Mouse (Mus musculus): Measurements from ENCODE around the gene Naglu.

Naglu gene

DNA sequence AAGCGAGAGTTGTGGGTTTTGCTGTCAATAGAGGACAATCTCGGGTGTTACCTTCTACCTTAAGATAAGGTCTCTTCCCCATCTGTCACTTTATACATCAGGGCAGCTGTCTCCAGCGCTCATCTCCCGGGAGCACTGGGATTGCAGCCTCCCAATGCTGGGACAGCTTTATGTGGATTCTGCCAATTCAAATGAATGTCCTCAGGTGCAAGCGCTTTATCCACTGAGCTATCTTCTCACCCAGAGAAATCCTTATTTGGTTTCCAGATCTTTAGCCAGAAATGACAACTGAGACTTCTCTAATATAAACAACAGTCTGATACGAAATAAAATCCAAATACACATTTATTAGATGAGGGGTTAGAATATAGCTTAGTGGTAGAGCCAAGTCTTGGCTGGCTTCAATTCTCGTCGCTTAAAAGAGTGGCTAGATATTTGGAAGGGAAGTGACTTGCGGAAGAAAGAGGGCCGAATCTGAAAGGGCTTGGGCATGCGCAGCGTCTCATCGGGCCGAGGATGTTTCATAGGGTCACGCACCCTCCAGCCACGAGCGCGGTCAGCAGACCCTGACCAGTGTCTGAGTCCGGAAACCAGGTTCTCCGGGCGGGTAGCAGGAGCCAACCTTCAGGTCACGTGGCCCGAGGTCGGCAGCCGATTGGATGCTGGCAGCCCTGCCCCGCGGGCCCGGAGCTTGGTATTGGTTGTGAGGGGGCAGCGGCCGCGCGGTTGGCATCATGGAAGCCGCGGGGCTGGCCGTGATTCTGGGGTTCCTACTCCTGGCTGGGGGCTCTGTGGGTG lies at the start of gene Naglu:
Gene Naglu, plus strand, starts transcription at position 622 of the 798 bp plus-strand sequence.
- DNase-seq: peak; percentile 97

DNA sequence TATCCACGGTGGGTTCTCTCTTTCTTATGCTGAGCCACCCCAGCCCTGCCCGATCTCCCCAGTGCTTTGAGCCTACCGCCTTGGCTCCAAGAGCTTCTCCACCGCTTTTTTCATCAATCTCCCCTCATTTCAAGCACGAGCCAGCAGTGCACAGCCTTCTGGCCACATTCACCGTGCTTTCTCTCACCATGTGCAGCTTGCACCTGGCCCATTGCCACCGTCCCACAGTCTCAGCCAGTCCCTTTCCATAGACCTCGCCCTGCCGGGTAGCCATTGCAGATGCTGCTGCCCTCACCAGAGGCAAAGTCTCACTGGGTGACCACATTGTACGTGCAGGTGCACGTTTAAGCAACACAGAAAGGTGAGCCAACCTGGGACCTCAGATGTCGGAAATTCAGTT lies 46.4 kb upstream of the Naglu start:
- no peak for DNase-seq

DNA sequence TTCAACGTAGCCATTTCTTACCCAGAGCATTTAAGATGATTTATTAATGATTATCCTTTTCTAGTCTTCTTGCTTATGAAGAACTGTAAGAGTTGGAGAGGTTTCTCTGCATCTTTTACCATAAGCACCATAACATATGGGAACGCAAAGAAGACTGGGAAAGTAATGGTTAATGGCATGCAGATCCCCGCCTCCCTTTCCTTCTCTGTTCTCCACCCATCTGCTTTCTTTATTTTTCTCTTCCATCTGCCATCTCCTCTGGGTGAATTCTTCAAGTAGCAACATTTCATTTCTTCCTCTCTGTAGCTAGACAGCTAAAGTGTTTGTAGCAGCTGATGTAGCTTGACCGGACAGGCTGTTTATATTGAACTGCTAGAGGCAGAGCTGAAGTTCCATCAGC lies 45.8 kb upstream of the Naglu start:
- DNase-seq: no peak

DNA sequence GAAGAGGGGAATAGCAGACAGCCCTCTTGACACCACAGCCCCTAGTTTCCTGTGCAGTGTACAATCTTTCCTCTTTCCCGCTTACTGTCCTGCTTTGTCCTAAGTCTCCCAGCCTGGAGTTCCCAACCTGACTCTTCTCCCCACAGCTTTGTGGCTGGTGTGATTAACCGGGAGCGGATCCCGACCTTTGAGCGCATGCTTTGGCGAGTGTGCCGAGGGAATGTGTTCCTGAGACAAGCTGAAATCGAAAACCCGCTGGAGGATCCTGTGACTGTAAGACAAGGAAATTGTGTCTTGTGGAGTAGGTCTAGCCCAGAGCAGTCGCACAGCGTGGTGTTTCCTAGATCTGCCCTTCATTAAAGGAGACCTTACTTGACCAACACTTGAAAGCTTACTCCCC lies 42.7 kb upstream of the Naglu start:
- DNase-seq: no peak

DNA sequence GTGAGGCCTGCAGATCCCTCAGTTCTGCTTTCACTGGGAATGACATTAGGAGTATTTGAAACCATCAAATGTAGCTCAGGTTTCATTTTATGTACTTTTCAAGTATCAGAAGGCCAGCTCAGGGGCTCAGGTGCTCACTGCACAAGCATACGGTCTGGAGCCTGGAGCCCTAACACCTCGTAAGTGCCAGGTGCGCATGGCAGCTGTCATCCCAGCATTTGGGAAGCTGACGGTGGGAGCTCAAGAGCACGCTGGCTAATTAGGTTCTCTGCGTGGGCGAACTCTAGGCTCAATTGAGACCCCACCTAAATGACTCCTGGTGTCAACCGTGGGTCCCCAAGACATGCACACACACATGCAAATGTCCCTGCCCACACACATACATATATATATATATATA lies 40.5 kb upstream of the Naglu start:
- DNase-seq: no peak

DNA sequence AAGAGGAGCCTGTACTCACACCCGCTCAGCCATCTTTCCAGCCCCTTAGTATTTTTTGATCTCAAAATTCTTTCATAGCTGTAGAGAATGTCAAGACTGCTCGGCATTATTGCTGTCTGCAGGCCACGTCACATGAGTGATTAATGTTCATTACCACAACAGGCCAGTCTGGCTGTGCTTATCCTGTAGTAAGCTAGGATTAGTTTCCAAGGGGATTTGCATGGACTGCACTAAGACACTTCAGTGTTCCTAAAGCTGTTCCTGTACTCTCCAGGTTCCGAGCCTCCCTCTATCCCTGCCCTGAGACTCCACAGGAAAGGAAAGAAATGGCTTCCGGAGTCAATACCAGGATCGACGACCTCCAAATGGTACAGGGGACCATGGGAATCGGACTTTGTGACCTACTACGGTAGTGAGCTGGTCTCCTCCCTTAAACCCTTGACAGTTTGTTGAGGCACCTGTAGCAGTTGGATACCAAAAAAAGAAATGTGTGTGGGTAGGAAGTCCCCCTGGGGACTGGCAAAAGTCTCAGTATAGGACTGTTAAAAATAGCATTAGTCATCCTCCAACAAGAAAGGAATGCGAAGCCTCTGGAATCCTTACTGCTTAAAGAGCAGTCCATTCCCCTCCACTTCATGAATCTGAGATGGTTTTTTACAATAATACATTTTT lies 39.5 kb upstream of the Naglu start:
- DNase-seq: no peak

DNA sequence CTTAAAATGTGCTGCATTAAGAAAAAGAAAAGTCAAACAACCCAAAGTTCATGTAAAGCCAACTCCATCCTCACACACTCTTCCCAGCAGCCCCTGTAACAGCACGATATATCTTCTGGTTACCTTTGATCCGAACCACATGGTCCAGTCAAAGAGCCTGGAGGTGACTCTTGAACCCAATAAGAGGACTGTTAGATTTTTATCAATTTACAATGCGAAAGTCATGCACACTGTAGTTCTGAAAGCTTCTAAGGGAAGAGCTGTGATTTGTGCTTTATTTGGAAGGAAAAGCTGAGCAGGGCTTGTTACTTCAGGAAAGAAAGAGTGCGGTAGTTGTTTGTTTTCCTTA lies 39.0 kb upstream of the Naglu start:
- DNase-seq: no peak

DNA sequence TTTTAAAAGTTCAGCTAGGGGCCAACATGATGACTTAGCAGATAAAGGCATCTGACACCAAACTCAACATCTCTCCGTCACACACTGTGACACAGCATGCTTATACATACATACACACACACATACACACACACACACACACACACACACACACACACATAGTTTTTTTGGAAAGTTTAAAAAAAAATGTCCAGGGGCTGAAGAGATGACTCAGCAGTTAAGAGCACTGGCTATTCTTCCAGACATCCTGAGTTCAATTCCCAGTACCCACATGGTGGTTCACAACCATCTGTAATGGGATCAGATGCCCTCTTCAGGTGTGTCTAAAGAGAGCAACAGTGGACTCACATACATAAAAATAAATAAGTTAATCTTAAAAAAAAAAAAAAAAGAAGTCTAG lies 38.3 kb upstream of the Naglu start:
- no peak for DNase-seq

DNA sequence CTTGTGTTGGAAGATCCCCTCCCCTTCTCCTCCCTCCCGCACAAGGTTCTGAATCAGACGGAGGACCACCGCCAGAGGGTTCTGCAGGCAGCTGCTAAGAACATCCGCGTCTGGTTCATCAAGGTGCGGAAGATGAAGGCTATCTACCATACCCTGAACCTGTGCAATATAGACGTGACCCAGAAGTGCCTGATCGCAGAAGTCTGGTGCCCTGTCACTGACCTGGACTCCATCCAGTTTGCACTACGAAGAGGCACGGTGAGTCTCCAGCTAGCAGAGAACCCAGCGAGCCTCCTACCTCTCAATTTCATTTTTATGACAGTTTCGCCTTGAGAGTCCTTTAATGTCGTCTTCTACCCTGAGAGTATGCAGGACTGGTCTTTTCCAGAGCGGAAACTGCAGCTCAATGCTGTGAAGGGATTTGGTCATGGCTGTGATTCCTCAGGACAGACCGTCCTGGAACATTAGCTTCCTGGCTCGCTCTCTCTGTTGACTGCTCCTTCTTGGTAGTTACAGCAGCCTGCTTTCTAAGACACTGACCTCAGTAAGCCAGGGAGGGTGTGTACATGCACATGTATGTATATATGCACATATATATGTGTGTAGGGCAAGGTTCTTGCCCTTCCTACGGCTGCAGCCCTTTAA lies 35.8 kb upstream of the Naglu start:
- DNase-seq: no peak

DNA sequence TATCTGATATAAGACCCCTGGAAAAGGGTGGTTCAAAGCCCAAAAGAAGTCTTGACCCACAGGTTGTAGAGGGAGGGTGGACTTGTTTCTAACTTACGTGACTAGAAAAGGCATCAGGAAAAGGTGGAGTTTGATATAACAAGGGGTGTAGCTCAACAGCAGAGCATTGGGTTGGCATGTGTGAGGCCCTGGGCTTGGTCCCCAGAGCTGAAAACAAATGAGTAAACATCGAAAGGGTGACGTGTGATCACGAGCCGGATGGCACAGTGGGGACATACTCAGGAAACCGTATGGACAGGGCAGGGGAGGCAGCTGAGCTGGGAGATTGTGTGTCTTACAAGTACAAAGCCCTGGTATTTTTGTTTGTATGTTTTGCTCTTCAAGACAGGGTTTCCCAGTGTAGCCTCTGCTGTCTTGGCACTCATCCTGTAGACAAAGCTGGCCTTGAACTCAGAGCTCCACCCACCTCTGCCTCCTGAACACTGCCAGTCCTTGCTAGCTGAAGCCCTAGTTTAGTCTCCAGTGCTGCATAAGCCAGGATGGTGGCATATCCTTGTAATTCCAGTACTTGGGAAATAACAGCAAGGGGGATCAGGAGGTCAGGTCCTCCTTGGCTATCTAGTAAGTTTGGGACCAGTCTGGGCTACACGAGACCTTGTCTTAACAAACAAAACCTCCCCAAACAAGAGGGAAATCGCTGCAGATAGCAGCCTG lies 35.0 kb upstream of the Naglu start:
- no peak for DNase-seq

DNA sequence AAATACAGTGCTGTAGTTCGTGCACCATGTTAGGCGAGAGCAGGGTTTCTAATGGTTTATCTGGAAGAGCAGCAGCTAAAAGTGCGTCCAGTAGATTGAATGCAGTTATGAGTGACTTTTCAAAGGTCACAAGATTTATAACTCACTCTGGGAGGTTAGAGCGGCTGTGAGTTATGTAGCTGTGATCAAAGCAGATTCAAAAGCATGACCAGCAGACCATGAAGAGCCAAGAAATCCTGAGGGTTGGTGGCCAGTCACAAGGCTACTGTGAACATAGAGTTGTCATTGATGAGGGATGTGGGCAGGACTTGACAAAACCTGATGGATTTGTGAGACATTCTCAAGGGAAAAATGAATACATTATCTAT lies 34.5 kb upstream of the Naglu start:
- DNase-seq: no peak

DNA sequence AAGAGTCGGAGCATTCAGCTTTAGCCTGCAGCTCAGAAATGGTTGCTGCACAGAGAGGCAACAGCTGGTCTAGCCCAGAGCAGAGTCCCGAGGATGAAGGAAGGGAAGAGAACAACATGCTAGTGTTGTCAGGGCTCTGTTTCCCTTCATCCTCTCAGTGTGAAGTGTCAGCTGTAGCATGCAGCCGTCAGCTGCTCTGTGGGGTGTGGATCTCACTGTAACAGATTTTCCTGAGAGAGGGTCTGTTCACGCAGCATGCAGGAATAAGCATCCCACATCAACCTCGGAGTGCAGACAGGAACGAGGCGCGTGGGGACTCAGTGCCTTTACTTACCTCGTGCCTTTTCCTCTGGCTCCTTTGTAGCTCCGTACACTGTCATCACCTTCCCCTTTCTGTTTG lies 32.0 kb upstream of the Naglu start:
- no peak for DNase-seq

DNA sequence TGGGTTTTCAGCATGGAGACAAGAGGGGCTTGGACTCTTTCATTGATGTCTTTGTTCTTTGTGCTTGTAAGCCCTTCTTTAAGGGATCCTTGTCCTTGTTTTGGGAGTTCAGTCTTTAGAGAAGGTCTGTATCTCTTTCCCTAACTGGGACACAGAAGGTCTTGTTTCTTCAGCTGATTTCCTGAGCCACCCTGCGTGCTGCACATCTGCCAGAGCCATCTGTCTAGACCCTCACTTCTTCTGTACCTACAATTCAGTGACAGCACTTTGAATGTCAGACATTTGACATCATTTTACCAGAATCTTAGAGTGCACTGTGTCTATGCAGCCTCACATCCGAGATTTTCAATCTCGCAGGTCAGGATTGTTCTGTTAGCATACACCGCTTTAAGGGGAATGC lies 24.0 kb upstream of the Naglu start:
- DNase-seq: no peak

DNA sequence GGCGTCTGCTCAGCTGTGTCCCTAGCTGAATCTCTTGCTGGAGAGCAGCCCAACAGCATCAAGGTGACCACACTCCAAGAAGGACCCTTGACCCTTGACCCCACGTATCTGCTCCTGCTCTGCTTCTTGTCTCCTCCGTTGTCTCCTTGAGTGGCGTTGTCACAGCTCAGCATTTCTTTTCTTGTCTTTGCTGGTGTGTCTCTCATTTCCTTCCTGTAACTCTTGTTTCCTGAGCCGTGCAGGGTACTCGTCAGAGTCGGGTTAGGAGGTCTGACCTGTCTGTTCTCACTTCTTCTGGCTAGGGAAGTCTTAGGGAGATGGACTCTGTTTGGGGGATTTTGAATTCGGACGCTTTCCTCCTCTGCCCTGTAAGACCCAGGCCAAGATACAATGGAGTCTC lies 23.4 kb upstream of the Naglu start:
- DNase-seq: no peak

DNA sequence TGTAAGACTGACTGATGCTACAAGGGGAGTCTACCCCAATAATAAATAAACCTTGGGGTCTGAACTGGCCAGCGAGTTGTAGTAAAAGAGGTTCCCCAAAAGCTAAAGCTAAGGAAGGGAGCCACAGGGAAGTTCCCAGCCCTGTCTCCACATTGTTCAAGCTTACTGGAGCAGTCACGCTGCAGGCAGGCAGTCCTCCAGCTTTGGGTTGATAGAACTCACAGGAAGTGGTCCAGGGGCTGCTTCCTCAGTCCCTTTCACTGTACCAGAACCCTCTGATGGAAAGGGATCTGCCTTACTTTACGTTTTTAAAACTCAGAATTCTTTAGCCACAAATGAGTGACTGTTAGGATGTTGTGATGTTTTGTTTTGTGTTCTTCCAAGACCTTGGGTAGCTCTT lies 22.3 kb upstream of the Naglu start:
- no peak for DNase-seq

DNA sequence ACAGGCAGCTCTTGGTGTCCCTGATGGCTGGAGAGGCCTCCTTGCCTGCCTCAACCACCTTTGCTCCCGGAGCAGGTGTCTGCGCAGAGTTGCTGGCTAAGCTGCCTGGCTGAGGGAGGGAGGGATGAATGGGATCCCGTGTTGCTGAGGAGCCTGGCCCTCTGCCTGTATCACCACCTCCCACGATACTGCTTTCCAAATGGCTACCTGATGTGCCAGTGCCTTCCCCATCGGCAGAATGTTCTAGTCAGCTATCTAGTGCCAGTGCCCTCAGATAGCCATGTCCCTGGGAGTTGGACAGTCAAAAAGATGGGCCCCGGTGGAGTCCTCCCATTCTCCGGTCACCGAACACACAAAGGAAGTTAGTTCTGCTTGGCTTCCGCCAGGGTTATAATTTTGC lies 19.5 kb upstream of the Naglu start:
- no peak for DNase-seq

DNA sequence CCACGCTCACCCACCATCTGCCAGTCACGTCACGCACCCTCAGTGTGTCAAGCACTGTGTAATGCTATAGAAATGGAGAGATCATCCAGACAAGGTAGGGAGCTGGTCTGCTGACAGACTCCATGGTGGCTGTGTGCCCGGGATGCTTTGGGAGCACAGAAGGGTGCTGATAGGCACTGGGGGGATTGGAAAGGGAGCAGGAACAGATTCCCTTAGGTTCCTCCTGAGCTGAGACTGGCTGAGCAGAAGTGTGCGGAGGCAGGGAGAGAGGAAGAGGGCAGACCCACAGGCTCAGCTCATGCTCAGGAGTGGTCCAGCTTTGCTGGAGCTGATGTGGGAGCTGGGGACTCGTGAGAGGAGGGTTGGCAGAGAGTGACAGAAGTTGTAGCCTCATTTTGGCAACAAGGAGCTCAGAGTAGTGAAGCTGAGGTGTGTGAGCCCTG lies 18.7 kb upstream of the Naglu start:
- DNase-seq: no peak

DNA sequence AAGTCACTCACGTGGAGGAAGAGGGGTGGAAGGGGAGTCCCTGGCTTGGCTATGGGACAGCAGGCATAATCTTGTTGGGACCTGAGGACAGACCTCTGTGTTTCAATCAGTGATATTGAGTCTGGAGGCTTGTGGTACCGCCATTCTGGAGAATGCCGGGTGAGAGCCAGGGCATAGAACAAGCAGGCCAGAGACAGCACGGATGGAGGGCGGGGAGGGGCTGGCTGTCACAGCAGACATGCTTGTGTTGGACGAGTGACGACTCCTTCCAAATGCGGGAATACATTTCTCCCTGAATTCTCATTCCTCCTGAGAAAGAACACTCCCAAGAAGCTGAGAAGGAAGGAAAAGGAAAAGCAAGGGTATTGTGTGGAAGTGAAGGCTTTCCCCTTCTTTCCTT lies 18.2 kb upstream of the Naglu start:
- DNase-seq: no peak

DNA sequence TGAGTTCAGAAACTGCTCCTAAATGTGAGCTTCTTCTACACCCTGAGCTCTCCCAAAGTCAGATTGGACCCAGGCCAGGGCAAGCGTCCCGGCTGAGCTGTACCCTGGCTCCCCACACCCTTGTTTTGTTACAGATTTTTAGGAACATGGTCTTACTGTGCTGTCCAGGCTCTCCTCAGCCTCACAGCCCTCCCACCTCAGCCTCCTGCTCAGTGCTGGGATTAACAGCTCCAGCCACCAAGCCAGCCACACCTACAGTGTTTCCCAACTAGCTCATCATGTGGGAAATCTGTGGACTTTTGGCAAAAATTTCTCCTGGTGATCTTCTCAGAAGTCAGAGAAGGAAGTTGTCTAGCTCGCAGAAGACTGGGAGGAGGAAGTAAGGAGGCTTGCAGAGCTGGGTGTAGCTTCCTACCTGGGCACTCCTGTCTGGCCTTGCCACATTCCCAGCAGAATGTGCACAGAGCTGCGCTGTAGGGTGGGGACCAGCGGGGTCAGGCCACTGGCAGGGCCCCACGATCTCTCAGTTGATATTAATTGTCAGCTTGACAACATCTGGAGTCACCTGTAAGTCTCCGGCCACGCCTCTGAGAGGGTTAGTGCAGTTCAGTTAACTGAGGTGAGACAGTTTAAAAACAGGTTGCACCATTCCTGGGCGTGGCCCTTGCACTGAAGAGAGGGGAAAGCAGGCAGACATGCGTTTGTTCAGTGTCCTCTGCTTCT lies 16.9 kb upstream of the Naglu start:
- no peak for DNase-seq

DNA sequence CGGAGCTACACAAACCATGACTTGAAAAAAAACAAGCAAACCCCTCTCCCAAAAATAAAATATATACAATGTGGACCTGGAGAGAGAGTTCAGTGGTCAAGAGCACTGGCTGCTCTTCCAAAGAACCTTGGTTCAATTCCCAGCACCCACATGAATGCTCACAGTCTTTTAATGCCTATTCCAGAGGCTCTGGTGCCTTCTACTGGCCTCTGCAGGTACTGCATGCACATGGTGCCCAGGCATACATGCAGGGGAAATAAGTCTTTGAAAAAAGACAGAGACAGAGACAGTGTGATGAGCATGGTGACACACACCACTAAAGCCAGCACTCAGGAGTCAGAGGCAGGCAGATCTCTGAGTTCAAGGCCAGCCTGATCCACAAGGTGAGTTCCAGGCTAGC lies 15.8 kb upstream of the Naglu start:
- DNase-seq: no peak

DNA sequence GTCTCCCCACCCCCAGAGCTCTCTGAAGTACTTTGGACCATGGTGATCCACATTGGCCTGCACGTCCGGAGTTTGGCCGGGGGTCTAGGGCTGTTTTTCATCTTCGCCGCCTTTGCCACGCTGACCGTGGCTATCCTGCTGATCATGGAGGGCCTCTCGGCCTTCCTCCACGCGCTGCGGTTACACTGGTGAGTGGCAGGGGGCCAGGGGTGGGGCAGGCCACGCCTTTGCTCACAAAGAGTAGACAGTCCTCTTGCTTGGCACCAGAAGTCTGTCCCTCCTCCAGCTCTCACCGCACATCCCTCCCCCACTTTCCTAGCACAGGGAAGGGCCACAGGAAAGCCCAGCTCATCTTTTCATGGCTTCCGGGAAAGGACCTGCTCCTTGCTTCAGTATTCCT lies 14.4 kb upstream of the Naglu start:
- DNase-seq: no peak

DNA sequence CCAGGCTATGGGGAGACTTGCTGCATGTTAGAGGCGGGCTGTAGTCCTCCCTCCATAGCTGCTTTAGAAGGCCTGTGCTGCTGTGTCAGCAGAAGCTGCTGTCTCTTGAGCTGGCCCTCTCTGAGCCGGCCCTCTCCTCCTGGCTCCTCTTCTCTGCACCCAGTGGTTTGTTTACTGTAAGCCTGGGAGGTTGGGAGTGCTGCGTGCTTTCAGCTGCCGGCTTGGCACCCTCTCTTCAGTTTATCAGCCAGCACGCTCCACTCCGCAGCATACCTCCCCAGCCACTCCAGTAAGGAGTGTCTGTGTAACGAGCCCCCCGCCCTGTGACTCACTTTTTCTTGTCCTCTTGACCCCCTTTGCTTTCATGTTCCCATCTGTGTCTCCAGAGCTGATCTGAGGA lies 12.9 kb upstream of the Naglu start:
- peak; percentile 13 for DNase-seq

DNA sequence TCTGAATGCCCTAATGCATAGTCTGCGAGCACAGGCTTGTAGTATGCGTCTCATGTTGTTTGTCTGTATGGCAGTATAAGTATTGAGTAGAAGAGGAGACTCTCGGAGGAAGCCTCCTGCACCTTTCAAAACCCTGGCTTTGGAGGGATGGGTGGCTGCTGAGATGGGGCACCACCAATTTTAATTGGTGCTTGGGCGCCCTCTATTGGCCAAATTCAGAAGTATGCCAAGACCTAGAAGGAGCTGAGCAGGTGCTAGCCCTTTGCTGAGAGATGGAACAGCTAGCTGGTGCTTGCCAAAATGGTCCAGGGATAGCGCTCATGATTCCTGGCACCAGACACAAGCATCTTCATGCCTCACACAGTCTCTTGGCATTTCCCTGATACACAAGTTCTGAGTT lies 12.0 kb upstream of the Naglu start:
- DNase-seq: peak; percentile 85

All from kidney, adult 9 months (tissue).